Mouse (Mus musculus): ENCODE results near the gene Nrg3. TPM values are rescaled to one million over a fixed set of nuclear protein-coding genes. Genes with fewer than 3 reads are reported as not detected.
"Not testable (repeated sequence)": the region's sequence is repeated elsewhere in the genome, so short reads cannot be mapped to it uniquely, and the experiment has no call there.

Nrg3 gene
- polyA plus RNA-seq, 1 experiment from 2014 or later: 0.04 TPM

- H3K9ac ChIP-seq (ENCODE audit: low read length): no peak overlapping the region
- H3K4me1 ChIP-seq (replicated peaks; ENCODE audit: control insufficient read depth, insufficient read depth, low read length): no peaks in the 10 kb centered on the region
- no peak overlapping the region for H3K4me3 ChIP-seq (ENCODE audit: low read length)
- H3K27me3 ChIP-seq (ENCODE audit: control insufficient read depth, insufficient read depth, low read depth, low read length): no peaks in the 10 kb centered on the region
- no peak overlapping the region for H3K27ac ChIP-seq (ENCODE audit: low read length)
- H3K9me3 ChIP-seq (ENCODE audit: control insufficient read depth, low read length): no peaks in the 10 kb centered on the region
- H3K4me2 ChIP-seq (ENCODE audit: low read depth, low read length): no peak overlapping the region
- H3K36me3 ChIP-seq (ENCODE audit: control insufficient read depth, insufficient read depth, low read length): no peaks in the 10 kb centered on the region
- ATAC-seq (ENCODE audit: low read depth): no peak
Observed at GRCm38 (mm10) chr14:38533495-38533894, 939.4 kb downstream of the Nrg3 start.

DNA sequence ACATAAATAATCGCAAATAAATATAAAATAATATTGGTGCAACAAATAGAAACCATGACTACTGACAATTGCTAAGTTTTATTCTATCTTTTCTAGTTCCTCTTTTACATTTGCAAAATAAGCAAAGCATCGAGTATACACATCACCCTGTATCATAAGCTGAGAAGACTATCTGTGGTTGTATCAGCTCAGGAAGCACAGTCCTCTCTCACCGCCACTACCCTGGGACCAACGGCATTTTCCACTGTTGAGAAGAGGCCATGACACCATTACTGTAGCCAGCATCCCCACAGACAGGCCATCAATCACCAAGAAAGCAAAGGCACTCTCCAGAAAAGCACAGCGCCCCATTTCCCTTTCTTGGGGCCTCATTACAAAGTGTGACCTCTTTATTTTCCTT is 956.7 kb downstream of the Nrg3 start:
- Histone ChIP-seq H3K9ac (ENCODE audit: low read length) (no peak overlapping the region), H3K4me1 (replicated peaks; ENCODE audit: control insufficient read depth, insufficient read depth, low read length) (no peaks in the 10 kb centered on the region), H3K27me3 (ENCODE audit: control insufficient read depth, insufficient read depth, low read depth, low read length) (no peaks in the 10 kb centered on the region), H3K9me3 (ENCODE audit: control insufficient read depth, low read length) (no peaks in the 10 kb centered on the region), H3K4me3 (ENCODE audit: low read length) (no peak overlapping the region), H3K27ac (ENCODE audit: low read length) (no peak overlapping the region), H3K36me3 (ENCODE audit: control insufficient read depth, insufficient read depth, low read length) (no peaks in the 10 kb centered on the region), H3K4me2 (ENCODE audit: low read depth, low read length) (no peak overlapping the region)
- 54% methylated on average over 5 of the region's 5 CpGs for WGBS
- no peak for ATAC-seq (ENCODE audit: low read depth)

- no peak overlapping the region for H3K4me3 ChIP-seq (ENCODE audit: low read length)
- no peaks in the 10 kb centered on the region for H3K9me3 ChIP-seq (ENCODE audit: control insufficient read depth, low read length)
- ATAC-seq (ENCODE audit: low read depth): no peak
- no peak overlapping the region for H3K9ac ChIP-seq (ENCODE audit: low read length)
- H3K27ac ChIP-seq (ENCODE audit: low read length): no peak overlapping the region
- no peaks in the 10 kb centered on the region for H3K27me3 ChIP-seq (ENCODE audit: control insufficient read depth, insufficient read depth, low read depth, low read length)
- H3K36me3 ChIP-seq (ENCODE audit: control insufficient read depth, insufficient read depth, low read length): no peaks in the 10 kb centered on the region
- H3K4me2 ChIP-seq (ENCODE audit: low read depth, low read length): no peak overlapping the region
- 91% methylated on average over 2 of the region's 2 CpGs for whole genome bisulfite sequencing
- no peaks in the 10 kb centered on the region for H3K4me1 ChIP-seq (replicated peaks; ENCODE audit: control insufficient read depth, insufficient read depth, low read length)
Observed at GRCm38 (mm10) chr14:38509016-38509415, 963.9 kb downstream of the Nrg3 start.

- Histone ChIP-seq H3K9ac (ENCODE audit: low read length) (no peak overlapping the region), H3K27ac (ENCODE audit: low read length) (no peak overlapping the region), H3K9me3 (ENCODE audit: control insufficient read depth, low read length) (no peaks in the 10 kb centered on the region), H3K4me1 (replicated peaks; ENCODE audit: control insufficient read depth, insufficient read depth, low read length) (no peaks in the 10 kb centered on the region), H3K27me3 (ENCODE audit: control insufficient read depth, insufficient read depth, low read depth, low read length) (no peaks in the 10 kb centered on the region), H3K36me3 (ENCODE audit: control insufficient read depth, insufficient read depth, low read length) (no peaks in the 10 kb centered on the region), H3K4me2 (ENCODE audit: low read depth, low read length) (no peak overlapping the region), H3K4me3 (ENCODE audit: low read length) (no peak overlapping the region)
- no peak for ATAC-seq (ENCODE audit: low read depth)
- 47% methylated on average over 1 of the region's 1 CpGs for WGBS
Observed at GRCm38 (mm10) chr14:38494970-38495369, 977.9 kb downstream of the Nrg3 start.

GRCm38 (mm10) chr14:38447086-38447485 is 1025.8 kb downstream of the Nrg3 start:
- no peak for ATAC-seq (ENCODE audit: low read depth)
- WGBS: 69% methylated on average over 2 of the region's 2 CpGs
- Histone ChIP-seq H3K27ac (ENCODE audit: low read length) (no peak overlapping the region), H3K4me3 (ENCODE audit: low read length) (no peak overlapping the region), H3K36me3 (ENCODE audit: control insufficient read depth, insufficient read depth, low read length) (no peaks in the 10 kb centered on the region), H3K9me3 (ENCODE audit: control insufficient read depth, low read length) (no peaks in the 10 kb centered on the region), H3K4me2 (ENCODE audit: low read depth, low read length) (no peak overlapping the region), H3K27me3 (ENCODE audit: control insufficient read depth, insufficient read depth, low read depth, low read length) (no peaks in the 10 kb centered on the region), H3K4me1 (replicated peaks; ENCODE audit: control insufficient read depth, insufficient read depth, low read length) (no peaks in the 10 kb centered on the region), H3K9ac (ENCODE audit: low read length) (no peak overlapping the region)

- H3K4me2 ChIP-seq (ENCODE audit: low read depth, low read length): no peak overlapping the region
- no peak overlapping the region for H3K4me3 ChIP-seq (ENCODE audit: low read length)
- no peak overlapping the region for H3K9ac ChIP-seq (ENCODE audit: low read length)
- no peaks in the 10 kb centered on the region for H3K27me3 ChIP-seq (ENCODE audit: control insufficient read depth, insufficient read depth, low read depth, low read length)
- 80% methylated on average over 2 of the region's 2 CpGs for WGBS
- H3K36me3 ChIP-seq (ENCODE audit: control insufficient read depth, insufficient read depth, low read length): no peaks in the 10 kb centered on the region
- no peak overlapping the region for H3K27ac ChIP-seq (ENCODE audit: low read length)
- no peaks in the 10 kb centered on the region for H3K9me3 ChIP-seq (ENCODE audit: control insufficient read depth, low read length)
- no peak for ATAC-seq (ENCODE audit: low read depth)
- no peaks in the 10 kb centered on the region for H3K4me1 ChIP-seq (replicated peaks; ENCODE audit: control insufficient read depth, insufficient read depth, low read length)
Observed at GRCm38 (mm10) chr14:38444788-38445187, 1028.1 kb downstream of the Nrg3 start.

GRCm38 (mm10) chr14:38433793-38434589 is 1038.9 kb downstream of the Nrg3 start:
- ATAC-seq (ENCODE audit: low read depth): peak; percentile 60
- Histone ChIP-seq H3K27ac (ENCODE audit: low read length) (no peak overlapping the region), H3K27me3 (ENCODE audit: control insufficient read depth, insufficient read depth, low read depth, low read length) (no peaks in the 10 kb centered on the region), H3K4me1 (replicated peaks; ENCODE audit: control insufficient read depth, insufficient read depth, low read length) (no peaks in the 10 kb centered on the region), H3K36me3 (ENCODE audit: control insufficient read depth, insufficient read depth, low read length) (no peaks in the 10 kb centered on the region), H3K9ac (ENCODE audit: low read length) (no peak overlapping the region), H3K9me3 (ENCODE audit: control insufficient read depth, low read length) (no peaks in the 10 kb centered on the region), H3K4me3 (ENCODE audit: low read length) (no peak overlapping the region), H3K4me2 (ENCODE audit: low read depth, low read length) (no peak overlapping the region)
- WGBS: 20% methylated on average over 6 of the region's 6 CpGs

GRCm38 (mm10) chr14:38374660-38375059 is 1098.2 kb downstream of the Nrg3 start:
- no peaks in the 10 kb centered on the region; the same call in 1 of the 2 replicates for H3K9me3 ChIP-seq (ENCODE audit: control insufficient read depth, low read length)
- no peak overlapping the region for H3K27ac ChIP-seq (ENCODE audit: low read length)
- H3K4me2 ChIP-seq (ENCODE audit: low read depth, low read length): no peak overlapping the region
- H3K4me3 ChIP-seq (ENCODE audit: low read length): no peak overlapping the region
- no peak for ATAC-seq (ENCODE audit: low read depth)
- no peaks in the 10 kb centered on the region for H3K36me3 ChIP-seq (ENCODE audit: control insufficient read depth, insufficient read depth, low read length)
- H3K4me1 ChIP-seq (replicated peaks; ENCODE audit: control insufficient read depth, insufficient read depth, low read length): no peaks in the 10 kb centered on the region
- H3K9ac ChIP-seq (ENCODE audit: low read length): no peak overlapping the region
- H3K27me3 ChIP-seq (ENCODE audit: control insufficient read depth, insufficient read depth, low read depth, low read length): no peaks in the 10 kb centered on the region

DNA sequence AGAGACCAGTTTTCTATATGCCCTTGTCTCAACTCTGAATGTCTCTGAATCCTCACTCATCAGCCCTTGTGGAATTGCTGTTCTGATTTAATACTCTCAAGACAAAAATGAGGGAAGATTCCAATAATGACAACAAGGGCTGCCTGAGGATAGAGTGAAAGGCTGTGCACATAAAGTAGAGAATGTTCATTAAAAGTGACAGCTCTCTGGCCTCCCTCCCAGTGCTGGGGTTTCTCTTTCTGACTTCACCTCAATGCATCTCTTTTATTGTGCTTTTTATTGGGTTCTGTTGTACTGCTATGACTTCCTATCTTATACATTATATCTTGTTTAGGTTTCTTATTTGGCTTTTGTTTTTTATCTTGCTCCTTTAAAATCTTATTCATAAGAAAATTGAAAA is 1131.9 kb downstream of the Nrg3 start:
- ATAC-seq (ENCODE audit: low read depth): no peak
- Histone ChIP-seq H3K36me3 (ENCODE audit: control insufficient read depth, insufficient read depth, low read length) (no peaks in the 10 kb centered on the region), H3K9ac (ENCODE audit: low read length) (no peak overlapping the region), H3K27ac (ENCODE audit: low read length) (no peak overlapping the region), H3K4me1 (replicated peaks; ENCODE audit: control insufficient read depth, insufficient read depth, low read length) (no peaks in the 10 kb centered on the region), H3K4me3 (ENCODE audit: low read length) (no peak overlapping the region), H3K9me3 (ENCODE audit: control insufficient read depth, low read length) (no peaks in the 10 kb centered on the region; the same call in 1 of the 2 replicates), H3K27me3 (ENCODE audit: control insufficient read depth, insufficient read depth, low read depth, low read length) (no peaks in the 10 kb centered on the region), H3K4me2 (ENCODE audit: low read depth, low read length) (no peak overlapping the region)

DNA sequence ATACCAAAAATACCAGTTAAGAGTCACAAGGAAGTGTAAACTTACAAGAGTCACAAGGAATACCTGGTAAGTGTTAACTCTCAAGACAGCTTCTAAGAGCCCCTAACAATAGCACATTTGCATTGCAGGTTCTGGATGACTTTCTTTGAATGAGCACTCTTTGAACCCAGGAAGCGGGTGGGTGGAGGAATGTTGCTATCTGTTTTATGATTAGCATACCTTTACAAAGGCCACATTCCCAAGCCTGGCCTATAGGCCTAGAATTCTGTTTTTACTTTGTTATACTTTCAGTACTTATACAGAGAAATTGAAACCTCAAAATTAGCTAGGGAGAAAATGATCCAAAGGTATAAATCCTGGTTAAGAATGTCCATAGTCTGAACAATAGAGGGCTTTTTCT is 1150.0 kb downstream of the Nrg3 start:
- H3K4me3 ChIP-seq (ENCODE audit: low read length); H3K4me1 ChIP-seq (replicated peaks; ENCODE audit: control insufficient read depth, insufficient read depth, low read length); H3K9me3 ChIP-seq (ENCODE audit: control insufficient read depth, low read length); H3K27me3 ChIP-seq (ENCODE audit: control insufficient read depth, insufficient read depth, low read depth, low read length); H3K9ac ChIP-seq (ENCODE audit: low read length); H3K4me2 ChIP-seq (ENCODE audit: low read depth, low read length); ATAC-seq (ENCODE audit: low read depth); H3K27ac ChIP-seq (ENCODE audit: low read length); H3K36me3 ChIP-seq (ENCODE audit: control insufficient read depth, insufficient read depth, low read length): not testable (repeated sequence)
- 21% methylated on average over 1 of the region's 1 CpGs for WGBS

All from lung, embryonic 16.5 days (tissue).